Mouse (Mus musculus) left cerebral cortex, postnatal 14 days (tissue): ENCODE measurements around the gene Zfp740. TPM values are rescaled to one million over a fixed set of nuclear protein-coding genes. Genes with fewer than 3 reads are reported as not detected.

ENCODE experiments used
- DNase-seq, 2 experiments: peaks; one replicate each; pipeline ENCODE4 v3.0.0; 2021 to 2022; ENCODE audit warnings: low spot score in 2 of 2, mixed read lengths in 1 of 2
- intact Hi-C: fragments of 180-260 bp; cut with DNase I; formaldehyde crosslinking; loops from one replicate; pipeline ENCODE4 v1.15.1; 2025
- total RNA-seq, 2 experiments: library from RNA; stranded (reverse); gene quantifications; 2 replicates each; pipeline ENCODE4 v1.2.3; 2021

Gene Zfp740
- total RNA-seq, 2 experiments from 2014 or later: 55.2 to 61.6 TPM

DNA sequence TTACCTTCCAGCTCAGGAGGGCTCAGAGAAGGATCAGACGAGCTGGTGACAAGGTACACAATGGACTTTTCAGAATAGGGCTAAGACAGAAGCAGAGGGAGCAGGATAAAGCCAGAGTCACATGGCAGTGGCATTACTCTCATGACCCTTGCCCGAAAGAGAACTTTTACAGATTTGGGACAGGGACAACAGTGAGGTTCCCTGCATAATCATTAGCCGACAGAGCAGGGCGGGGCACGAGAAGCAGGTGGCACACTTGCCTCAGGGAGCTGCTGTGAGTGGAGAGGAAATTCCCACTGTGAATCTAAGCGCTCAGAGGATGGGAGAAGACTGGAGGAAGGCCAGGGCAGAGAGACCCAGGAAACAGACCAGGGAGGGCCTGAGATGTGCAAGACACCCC lies 14.2 kb upstream of the Zfp740 start:
- DNase-seq: no peak
- intact Hi-C loops: no loop called here

DNA sequence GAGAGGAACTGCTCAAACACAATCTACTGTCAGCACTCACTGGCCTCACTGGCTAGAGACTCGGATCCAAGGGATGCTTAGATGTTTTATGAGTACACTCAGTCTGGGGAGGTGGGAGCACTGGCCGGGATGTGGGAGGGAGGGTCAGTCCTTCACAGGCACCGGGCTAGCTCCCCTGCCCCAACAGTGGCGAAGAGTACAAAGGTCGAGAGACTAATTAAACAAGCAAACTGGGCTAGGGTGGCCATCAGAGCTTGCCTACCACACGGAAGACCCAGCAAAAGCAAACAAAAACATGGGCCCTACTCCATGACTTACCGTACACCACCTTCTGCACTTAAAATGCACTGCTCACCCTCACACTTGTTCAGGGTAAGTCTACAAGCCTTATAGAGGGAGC lies 11.3 kb upstream of the Zfp740 start:
- no peak for DNase-seq
- intact Hi-C loops: no loop called here

DNA sequence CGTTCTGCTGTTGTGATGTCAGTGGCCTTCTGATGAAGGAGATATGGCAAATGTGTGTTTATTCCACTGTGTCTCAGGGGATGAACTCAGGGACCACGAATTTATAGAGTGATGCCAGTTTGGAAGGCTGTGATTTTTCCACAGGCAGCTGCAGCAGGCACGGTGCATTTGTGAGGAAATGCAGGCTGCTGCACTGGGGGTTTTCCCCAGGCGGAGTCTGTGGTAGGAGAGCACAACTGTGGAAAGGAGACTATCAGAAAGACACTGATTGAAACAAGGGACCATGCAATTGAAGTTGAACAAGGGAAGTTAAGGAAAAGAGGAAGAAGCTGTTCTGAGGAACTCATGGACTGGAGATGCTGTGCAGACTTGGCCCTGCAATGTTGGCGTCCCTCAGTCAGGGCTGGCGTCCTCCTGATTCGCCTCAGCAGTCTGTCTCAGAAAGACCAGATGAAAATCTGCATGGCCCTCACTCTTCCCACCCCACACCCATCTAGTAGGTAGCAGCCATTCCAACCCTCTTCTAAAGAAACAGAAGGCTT lies 10.7 kb upstream of the Zfp740 start:
- no peak for DNase-seq
- intact Hi-C loops: no loop called here

DNA sequence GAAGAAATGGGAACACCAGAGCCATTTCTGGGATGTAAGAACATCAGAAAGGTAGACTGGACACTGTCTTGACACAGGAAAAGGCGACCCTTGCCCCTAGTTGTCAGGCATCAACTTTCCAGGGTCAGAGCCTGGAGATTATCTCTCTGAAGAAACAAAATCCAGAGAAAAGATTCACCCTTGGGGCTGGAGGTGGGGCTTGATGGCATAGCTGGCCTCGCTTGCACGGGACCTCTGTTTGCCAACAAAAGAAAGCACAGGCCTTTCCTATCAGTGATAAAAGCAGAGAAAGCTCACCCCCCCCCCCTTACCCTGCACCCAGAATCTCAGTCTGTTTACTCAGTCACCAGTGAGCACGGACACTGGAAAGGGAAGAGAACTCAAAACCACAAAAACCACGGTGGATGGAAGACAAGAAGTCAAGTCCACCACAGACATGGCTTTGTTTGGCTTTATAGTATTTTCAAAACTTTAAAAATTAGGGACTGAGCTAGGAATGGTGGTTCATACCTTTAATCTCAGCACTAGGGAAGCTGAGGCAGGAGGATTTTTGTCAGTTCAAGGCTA lies 10.1 kb upstream of the Zfp740 start:
- intact Hi-C loops: no loop called here
- no peak for DNase-seq

DNA sequence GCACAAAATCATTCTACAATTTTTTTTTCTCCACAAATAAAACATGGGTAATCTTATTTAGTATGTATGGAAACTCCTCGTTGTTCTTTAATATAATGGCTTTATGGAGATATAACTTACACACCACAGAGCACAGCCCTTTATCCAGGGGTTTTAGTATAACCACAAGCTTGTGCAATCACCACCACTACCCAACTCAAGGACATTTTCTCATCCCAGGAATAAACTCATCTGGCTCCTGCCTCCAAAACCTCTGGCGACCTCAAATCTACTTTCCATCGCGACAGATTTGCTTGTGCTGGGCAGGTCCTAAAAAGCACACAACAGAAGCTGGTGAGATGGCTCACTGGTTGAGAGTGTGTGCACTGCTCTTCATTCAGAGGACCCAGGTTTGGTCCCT lies 9.4 kb upstream of the Zfp740 start:
- DNase-seq: no peak
- intact Hi-C loops: no loop called here

DNA sequence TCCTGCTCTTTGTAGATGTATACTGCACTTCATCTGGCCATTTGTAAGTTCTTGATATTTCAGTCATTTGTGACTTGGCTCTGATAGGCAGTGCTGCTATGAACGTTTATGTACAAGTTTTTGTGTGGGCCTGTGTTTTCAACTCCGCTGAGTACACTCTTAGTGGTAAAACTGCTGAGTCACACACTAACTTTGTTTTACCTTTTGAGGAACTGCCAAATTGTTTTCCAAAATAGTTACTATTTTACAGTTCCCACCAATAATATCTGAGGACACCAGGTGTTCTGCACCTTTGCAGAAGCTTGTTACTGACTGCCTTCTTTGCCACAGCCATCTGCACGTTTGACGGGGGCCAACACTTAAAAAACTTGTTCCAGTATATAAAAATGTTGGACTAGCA lies 8.6 kb upstream of the Zfp740 start:
- no peak for DNase-seq
- intact Hi-C loops: no loop called here

DNA sequence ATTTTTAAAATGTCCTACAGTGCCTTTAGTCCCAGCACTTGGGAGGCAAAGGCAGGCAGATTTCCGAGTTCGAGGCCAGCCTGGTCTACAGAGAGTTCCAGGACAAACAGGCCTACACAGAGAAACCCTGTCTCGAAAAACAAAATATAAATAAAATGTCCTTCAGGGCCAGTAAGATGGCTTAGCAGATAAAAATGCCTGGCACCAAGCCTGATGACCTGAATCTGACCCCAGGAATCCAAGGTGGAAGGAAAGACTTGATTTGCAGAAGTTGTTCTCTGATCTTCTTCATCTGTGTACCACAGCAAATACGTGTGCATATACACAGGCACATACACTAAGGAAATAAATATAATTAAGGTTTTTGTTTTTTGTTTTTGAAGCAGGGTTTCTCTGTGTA lies 7.7 kb upstream of the Zfp740 start:
- intact Hi-C loops: no loop called here
- DNase-seq: no peak

DNA sequence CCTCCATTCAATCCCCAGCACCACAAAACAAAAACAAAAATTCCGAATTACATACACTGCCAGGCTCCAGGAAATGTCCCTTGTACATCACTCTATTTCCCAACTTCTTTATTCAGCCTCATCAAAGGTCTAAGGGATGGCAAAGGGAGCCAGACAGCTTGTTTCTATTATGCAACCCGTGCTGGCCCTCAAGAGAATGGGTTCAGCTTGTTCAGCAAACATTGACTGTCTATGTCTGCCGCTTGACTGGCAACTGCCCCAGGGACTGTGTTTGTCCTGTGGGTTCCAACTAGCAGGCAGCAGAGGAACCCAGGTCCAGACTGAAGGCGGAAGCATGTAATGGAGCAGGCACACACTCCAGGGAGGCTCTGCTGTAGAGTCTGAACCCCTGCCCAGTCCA lies 4.2 kb upstream of the Zfp740 start:
- intact Hi-C loops: no loop called here

DNA sequence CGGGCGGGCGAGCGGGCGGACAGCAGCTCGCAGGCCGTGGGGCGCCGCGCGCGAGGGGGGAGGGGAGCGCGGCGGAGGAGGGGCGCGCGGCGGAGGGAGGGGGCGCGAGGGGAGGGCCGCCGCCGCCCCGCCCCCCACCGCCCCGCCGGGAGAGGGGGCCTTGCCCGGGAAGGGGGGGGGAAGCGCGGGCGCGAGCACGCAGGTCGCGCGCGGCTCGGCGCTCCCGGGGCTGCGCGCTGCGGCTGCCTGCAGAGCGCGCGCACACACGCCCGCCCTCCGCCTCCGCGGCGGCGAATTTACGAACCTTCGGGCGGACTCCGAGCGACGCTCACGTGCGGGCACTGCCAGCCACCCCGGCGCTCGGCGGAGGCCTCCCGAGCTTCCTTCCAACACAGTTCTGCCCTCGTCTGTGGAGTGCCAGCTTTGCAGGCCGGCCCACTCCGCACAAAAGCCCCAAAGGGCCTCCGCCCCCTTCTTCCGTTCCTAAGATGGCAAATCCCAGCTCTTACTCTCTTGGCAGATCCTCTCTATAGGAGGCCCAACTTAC lies 859 bp downstream of the Zfp740 start:
- DNase-seq: peak; percentile 70 to 73
- intact Hi-C loops: no loop called here

More for the DNA sequence above, 4.2 kb upstream of the Zfp740 start:
- no peak for DNase-seq

DNA sequence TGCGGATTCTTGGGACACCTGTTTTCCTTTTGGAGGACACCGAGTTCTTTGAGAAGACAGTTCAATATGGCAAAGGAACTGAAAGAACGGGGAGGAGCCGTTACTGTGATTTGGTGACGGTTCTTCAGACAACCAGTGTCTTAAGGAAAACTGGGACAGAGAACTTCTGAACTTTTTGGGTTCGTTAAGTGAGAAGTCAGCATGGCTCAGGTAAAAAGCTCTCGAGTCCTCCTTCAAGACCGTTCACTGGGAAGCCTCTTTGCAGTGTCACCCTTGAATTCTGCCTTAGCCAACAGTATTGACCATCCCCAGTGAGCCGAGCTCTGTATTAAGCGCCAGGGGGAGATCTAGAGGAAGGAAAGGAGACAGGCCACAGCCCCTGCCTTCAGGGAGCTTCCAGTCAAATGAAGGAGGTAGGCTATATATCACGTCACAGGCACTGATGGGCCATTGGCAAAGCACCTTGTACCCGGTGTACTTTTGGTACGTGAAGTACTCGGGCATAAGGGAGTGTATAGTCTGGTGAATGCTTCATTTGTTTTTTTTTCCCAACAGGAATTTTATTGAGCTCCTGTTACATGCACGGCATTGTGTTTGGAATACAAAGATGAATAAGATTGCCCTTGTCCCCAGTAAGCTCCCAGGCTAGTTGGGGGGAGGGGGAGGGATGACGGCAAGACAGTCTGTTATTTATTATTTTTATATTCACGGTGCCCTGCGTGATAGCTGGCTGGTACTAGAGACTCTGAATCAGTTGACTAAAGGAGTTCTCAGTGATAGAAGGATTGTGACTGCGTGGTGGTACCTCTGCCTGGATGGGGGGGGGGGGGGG lies 1.8 kb downstream of the Zfp740 start, which contains the start of gene Csad:
Csad (minus strand) TSS at position 51 of the 832 bp plus-strand sequence.
- DNase-seq: no peak
- intact Hi-C loops: no loop called here

DNA sequence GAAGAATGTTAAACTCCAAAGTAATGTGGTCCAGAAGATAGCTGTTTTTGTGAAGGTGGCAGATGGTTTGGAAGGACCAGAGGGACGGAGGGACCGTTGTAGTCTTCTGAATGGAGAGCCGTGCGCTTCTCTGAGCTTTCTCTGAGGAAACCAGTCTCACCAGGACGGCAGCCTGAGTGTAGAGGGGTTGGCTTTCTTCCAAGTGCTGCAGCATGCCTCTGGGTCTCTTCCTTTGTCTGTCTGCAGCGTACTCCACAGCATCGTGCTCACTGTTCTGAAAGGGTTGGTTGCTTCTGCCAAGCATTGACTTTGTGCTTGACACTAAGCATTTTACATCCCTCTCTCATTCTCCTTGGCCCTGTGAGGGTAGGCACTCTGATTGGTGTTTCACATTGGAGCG lies 2.7 kb downstream of the Zfp740 start:
- DNase-seq: peak; percentile 62 to 67

DNA sequence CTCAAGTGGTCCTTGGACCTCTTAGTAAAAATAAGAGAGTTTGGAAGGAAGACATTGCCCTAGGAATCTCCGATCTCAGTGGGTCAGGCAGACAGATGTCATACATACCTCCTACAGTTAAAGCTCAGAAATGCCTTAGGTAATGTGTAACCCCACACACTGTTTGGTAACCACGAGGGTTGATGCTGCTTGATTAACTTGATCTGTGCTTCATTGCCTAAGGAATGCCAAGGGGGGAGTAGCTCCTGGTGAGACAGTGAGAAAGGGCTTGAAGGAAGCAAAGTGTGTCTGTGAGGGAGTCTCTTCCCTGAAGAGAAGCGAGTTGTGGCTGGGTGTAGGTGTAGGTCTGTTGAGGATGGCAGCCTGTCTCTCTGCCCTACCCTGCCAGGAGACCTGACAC lies 4.3 kb downstream of the Zfp740 start:
- no peak for DNase-seq
- intact Hi-C loops: no loop called here

More for the DNA sequence above, 2.7 kb downstream of the Zfp740 start:
- intact Hi-C loops: no loop called here

DNA sequence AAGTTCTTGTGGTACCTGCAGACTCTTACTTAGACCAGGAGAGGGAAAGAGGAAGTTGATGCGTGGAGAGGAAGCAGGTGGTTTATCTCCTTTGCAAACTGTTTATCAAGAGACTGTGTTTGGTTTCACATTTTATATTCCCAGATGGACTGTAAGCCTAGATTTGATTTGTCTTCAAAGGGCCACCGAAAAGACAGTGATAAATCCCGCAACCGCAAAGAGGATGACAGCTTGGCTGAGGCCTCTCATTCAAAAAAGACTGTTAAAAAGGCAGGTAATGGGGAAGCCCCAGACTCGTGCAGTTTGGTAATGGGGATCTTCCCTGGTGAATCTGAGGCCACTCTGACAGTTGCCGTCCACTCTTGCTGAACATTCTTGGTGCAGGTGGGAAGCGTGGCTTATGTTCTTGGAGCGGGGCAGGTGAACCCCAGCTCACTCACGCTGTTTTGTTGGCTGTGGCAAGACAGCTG lies 5.1 kb downstream of the Zfp740 start:
- intact Hi-C loops: no loop called here
- DNase-seq: no peak

DNA sequence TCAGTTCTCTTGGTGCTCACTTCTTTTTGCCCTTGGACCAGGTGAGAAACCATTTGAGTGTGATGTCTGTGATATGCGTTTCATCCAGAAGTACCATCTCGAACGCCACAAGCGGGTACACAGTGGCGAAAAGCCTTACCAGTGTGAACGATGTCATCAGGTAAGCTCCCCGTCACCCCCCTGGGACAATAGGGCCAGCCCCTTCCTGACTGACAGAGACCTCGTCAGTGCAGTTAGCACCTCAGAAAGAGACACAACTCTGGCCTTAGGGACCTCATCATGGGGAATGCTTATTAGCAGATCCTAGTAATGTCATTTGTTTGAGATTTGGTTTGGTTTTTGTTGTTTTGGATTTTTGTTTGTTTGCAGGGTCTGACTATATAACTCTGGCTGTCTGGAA lies 6.1 kb downstream of the Zfp740 start:
- no peak for DNase-seq
- intact Hi-C loops: no loop called here

DNA sequence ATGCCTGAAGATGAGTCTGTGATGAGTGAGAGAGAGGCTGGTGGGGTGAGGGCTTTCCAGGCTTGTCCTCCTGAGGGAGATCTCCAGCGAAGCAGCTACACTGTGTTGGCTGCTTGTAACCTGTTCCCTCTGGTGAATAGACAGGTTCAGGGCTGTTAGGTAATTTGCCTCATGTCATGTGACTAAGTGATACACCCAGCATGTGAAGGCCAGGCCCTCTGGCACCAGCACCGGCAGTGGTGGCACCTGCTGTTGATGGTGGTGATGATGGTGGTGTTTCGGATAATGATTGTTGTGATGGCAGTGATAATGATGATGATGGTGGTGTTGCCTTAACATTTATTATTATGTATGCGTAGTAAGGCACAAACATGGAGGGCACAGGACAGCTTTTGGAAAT lies 7.8 kb downstream of the Zfp740 start:
- intact Hi-C loops: no loop called here
- no peak for DNase-seq

DNA sequence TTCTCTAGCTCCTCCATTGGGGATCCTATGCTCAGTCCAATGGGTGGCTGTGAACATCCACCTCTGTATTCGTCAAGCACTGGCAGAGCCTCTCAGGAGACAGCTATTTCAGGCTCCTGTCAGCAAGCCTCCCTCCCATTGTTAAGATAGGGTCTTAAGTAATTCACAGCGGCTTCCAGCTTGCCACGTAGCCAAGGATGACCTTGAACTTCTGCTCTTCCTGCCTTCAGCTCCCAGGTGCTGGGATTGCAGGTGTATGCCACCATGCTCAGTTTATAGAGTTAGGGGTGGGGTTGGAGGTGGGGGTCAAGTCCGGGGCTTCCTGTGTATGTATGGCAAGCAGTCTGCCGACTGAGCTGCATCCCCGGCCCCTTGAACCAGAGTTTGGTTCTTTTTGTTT lies 8.8 kb downstream of the Zfp740 start:
- DNase-seq: no peak
- intact Hi-C loops: no loop called here

DNA sequence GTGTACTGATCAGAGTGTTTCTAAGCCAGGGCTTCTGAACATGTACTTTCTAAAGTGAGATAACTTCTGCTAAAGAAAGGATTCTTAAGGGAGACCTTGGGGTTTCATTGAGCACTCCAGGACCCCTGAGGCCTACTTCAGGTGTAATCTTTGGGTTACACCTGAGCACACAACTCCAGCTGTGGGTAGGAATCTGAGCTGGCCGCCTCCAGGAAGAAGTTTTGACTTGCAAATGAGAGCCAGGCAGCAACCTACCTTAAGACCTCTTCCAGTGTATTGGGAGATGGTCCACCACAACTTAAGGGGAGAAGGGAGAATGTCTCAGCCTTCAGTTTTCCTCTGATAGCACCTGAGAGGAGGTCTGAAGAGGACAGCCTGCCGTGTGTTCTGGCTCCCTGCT lies 11.1 kb downstream of the Zfp740 start:
- intact Hi-C loops: no loop called here
- no peak for DNase-seq

DNA sequence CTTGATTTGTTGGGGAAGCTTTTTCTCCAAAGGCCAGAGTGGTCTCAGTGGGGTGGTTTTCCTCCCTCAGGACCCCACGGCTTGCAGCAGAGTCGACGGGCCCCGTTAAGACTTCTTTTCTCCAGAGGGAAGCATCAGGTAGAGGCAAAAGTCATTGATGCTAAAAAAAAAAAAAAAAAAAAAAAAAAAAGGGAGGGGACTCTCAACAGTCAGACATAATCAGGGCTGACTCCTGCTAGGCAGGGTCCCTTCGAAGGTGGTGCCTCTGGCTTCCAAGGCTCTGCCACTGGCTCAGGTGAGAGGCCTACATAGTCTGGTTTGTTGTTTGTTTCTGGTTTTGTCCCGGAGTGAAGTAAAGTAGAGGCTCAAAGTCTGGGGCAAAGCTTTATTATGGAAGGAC lies 12.6 kb downstream of the Zfp740 start:
- intact Hi-C loops: no loop called here

DNA sequence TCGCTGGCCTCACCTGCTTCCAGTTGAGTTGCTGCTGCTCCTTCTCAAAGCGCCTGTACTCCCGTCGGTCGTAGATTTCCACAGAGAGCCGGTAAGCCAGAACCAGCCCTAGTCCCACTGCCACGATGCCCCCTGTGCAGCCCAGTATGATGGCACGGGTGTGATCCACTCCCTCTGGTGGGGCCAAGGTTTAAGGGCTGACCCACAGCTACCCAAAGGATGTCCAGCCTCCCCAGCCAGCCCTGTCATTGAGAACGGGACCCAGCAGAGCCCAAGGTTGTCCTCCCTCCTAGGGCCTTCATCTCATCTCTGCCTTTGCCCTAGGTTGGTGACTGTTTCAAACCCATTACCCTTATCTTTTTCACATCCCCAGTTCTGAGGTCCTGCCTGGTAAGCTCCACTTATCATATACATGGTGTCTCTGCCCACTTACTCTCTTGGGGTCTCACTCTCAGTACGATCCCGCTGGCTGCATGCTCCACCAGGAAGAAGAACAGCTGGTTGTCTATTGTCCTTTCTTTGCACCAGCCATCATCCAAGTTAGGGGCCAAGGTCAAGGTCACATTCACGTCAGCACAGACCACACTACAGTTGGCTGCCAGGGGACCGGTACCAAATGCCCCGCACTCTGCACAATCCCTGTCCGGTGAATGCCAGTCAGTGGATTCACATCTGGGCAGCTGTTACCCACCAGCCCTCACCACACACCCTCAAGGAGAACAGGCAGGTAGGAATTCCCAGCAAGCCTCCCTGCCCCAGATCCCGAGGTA lies 13.6 kb downstream of the Zfp740 start:
- intact Hi-C loops: no loop called here
- DNase-seq: no peak

More for the DNA sequence above, 12.6 kb downstream of the Zfp740 start:
- no peak for DNase-seq

DNA sequence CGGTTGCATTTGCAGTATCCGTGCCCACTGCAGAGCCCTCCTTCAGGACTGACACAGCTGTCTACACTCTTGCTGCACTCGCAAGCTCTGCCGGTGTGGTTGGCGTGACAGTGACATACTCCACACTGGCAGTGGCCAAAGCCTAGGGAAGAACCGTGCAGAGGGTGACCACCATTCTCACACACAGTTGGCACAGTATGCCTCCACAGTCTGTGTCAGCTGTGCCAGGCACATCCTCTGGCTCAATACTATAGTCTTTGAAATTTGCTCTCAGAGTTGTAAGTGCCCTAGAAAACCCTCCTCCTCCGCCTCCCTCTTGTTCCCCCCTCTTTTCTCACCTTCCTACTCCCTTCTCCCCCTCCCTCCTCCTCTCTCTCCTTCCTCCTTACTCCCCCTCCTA lies 14.3 kb downstream of the Zfp740 start:
- intact Hi-C loops: no loop called here

More for the DNA sequence above, 14.3 kb downstream of the Zfp740 start:
- DNase-seq: no peak
